Mouse (Mus musculus): ENCODE measurements around the gene Mink1. TPM values are rescaled to one million over a fixed set of nuclear protein-coding genes. Genes with fewer than 3 reads are reported as not detected.

The Mink1 gene
- polyA plus RNA-seq, 1 experiment from 2014 or later, result 15.2 TPM

- peaks cover 11% of the 10 kb centered on the region for H3K4me1 ChIP-seq (ENCODE audit: insufficient read depth)
- H3K27ac ChIP-seq (ENCODE audit: low read depth), result peak overlapping the region; percentile 95; the same call in 1 of the 2 replicates
- WGBS, result 74% methylated on average over 4 of the region's 4 CpGs
- ATAC-seq (ENCODE audit: insufficient read depth), result no peak
- H3K9me3 ChIP-seq (ENCODE audit: low read depth, low read length), result no peaks in the 10 kb centered on the region
- no peaks in the 10 kb centered on the region for H3K27me3 ChIP-seq (ENCODE audit: insufficient read depth, low read length)
- peaks cover 80% of the 10 kb centered on the region for H3K36me3 ChIP-seq (ENCODE audit: insufficient read depth)
- H3K4me2 ChIP-seq, result peak overlapping the region; percentile 98
- H3K9ac ChIP-seq, result peak overlapping the region; percentile 84
- no peak for TF ChIP-seq CTCF (IDR thresholded peaks at IDR 0.05; ENCODE audit: low read depth)
- no peak for DNase-seq
- H3K4me3 ChIP-seq (ENCODE audit: low read depth, low read length), result peak overlapping the region; percentile 74
Measured at GRCm38 (mm10) chr11:70648512-70648911, 85.8 kb downstream of the Mink1 start.

GRCm38 (mm10) chr11:70649185-70649734 is 86.6 kb downstream of the Mink1 start:
- Histone ChIP-seq H3K4me2 (peak overlapping the region; percentile 98), H3K9ac (no peak overlapping the region), H3K36me3 (ENCODE audit: insufficient read depth) (peaks cover 73% of the 10 kb centered on the region), H3K9me3 (ENCODE audit: low read depth, low read length) (no peaks in the 10 kb centered on the region), H3K27ac (ENCODE audit: low read depth) (no peak overlapping the region), H3K4me1 (ENCODE audit: insufficient read depth) (peaks cover 11% of the 10 kb centered on the region), H3K27me3 (ENCODE audit: insufficient read depth, low read length) (no peaks in the 10 kb centered on the region), H3K4me3 (ENCODE audit: low read depth, low read length) (peak overlapping the region; percentile 74)
- TF ChIP-seq CTCF (IDR thresholded peaks at IDR 0.05; ENCODE audit: low read depth), result no peak
- WGBS, result 78% methylated on average over 8 of the region's 8 CpGs
- ATAC-seq (ENCODE audit: insufficient read depth) (no peak), DNase-seq (no peak)

- no peak for DNase-seq
- Histone ChIP-seq H3K9ac (no peak overlapping the region; the same call in 1 of the 2 replicates), H3K4me3 (ENCODE audit: low read depth, low read length) (peak overlapping the region; percentile 8), H3K9me3 (ENCODE audit: low read depth, low read length) (no peaks in the 10 kb centered on the region), H3K27ac (ENCODE audit: low read depth) (peak overlapping the region; percentile 18; the same call in 1 of the 2 replicates), H3K4me1 (ENCODE audit: insufficient read depth) (peaks cover 8% of the 10 kb centered on the region), H3K4me2 (peak overlapping the region; percentile 97; the same call in 1 of the 2 replicates), H3K27me3 (ENCODE audit: insufficient read depth, low read length) (no peaks in the 10 kb centered on the region), H3K36me3 (ENCODE audit: insufficient read depth) (peaks cover 60% of the 10 kb centered on the region)
- WGBS, result 68% methylated on average over 12 of the region's 12 CpGs
- TF ChIP-seq CTCF (IDR thresholded peaks at IDR 0.05; ENCODE audit: low read depth), result no peak
- no peak for ATAC-seq (ENCODE audit: insufficient read depth)
Measured at GRCm38 (mm10) chr11:70650322-70651175, 87.9 kb downstream of the Mink1 start.

GRCm38 (mm10) chr11:70651391-70651790 is 88.7 kb downstream of the Mink1 start:
- Histone ChIP-seq H3K36me3 (ENCODE audit: insufficient read depth) (peaks cover 57% of the 10 kb centered on the region), H3K4me2 (peak overlapping the region; percentile 97), H3K27me3 (ENCODE audit: insufficient read depth, low read length) (no peaks in the 10 kb centered on the region), H3K27ac (ENCODE audit: low read depth) (no peak overlapping the region), H3K4me3 (ENCODE audit: low read depth, low read length) (peak overlapping the region; percentile 8), H3K9ac (no peak overlapping the region), H3K9me3 (ENCODE audit: low read depth, low read length) (no peaks in the 10 kb centered on the region), H3K4me1 (ENCODE audit: insufficient read depth) (peaks cover 7% of the 10 kb centered on the region)
- ATAC-seq (ENCODE audit: insufficient read depth) (no peak), DNase-seq (no peak)
- 57% methylated on average over 2 of the region's 2 CpGs for WGBS
- TF ChIP-seq CTCF (IDR thresholded peaks at IDR 0.05; ENCODE audit: low read depth), result no peak

- peaks cover 15% of the 10 kb centered on the region for H3K4me1 ChIP-seq (ENCODE audit: insufficient read depth)
- no peak for ATAC-seq (ENCODE audit: insufficient read depth)
- peak overlapping the region; percentile 97 for H3K4me2 ChIP-seq
Measured at GRCm38 (mm10) chr11:70652029-70652883, 89.6 kb downstream of the Mink1 start.

GRCm38 (mm10) chr11:70652884-70653344 is 90.2 kb downstream of the Mink1 start:
- Histone ChIP-seq H3K4me1 (ENCODE audit: insufficient read depth) (peaks cover 22% of the 10 kb centered on the region), H3K27me3 (ENCODE audit: insufficient read depth, low read length) (no peaks in the 10 kb centered on the region), H3K36me3 (ENCODE audit: insufficient read depth) (peaks cover 53% of the 10 kb centered on the region), H3K9ac (peak overlapping the region; percentile 97), H3K4me2 (peak overlapping the region; percentile 97), H3K9me3 (ENCODE audit: low read depth, low read length) (no peaks in the 10 kb centered on the region), H3K4me3 (ENCODE audit: low read depth, low read length) (peak overlapping the region; percentile 100), H3K27ac (ENCODE audit: low read depth) (peak overlapping the region; percentile 99)
- no peak for TF ChIP-seq CTCF (IDR thresholded peaks at IDR 0.05; ENCODE audit: low read depth)
- ATAC-seq (ENCODE audit: insufficient read depth), result no peak
- WGBS, result 43% methylated on average over 6 of the region's 6 CpGs
- no peak for DNase-seq

More at GRCm38 (mm10) chr11:70652029-70652883, 89.6 kb downstream of the Mink1 start:
- no peaks in the 10 kb centered on the region for H3K27me3 ChIP-seq (ENCODE audit: insufficient read depth, low read length)
- WGBS, result 45% methylated on average over 12 of the region's 12 CpGs
- peak overlapping the region; percentile 99 for H3K27ac ChIP-seq (ENCODE audit: low read depth)
- H3K9ac ChIP-seq, result peak overlapping the region; percentile 97
- no peak for TF ChIP-seq CTCF (IDR thresholded peaks at IDR 0.05; ENCODE audit: low read depth)
- peaks cover 57% of the 10 kb centered on the region for H3K36me3 ChIP-seq (ENCODE audit: insufficient read depth)
- DNase-seq, result no peak
- H3K4me3 ChIP-seq (ENCODE audit: low read depth, low read length), result peak overlapping the region; percentile 100
- H3K9me3 ChIP-seq (ENCODE audit: low read depth, low read length), result no peaks in the 10 kb centered on the region
